Mouse (Mus musculus) heart, postnatal 0 days (tissue): ENCODE results near the gene Traf6. TPM values are rescaled to one million over a fixed set of nuclear protein-coding genes. Genes with fewer than 3 reads are reported as not detected.
A peak's percentile ranks its signal among the peaks of the same experiment; 100 is the strongest.

Experiments used
- ATAC-seq: fragments of 200-750 bp; cut with Nextera tagmentation; 2 replicates; pipeline ENCODE4 v1.8.0; 2017; ENCODE audit warnings: low read depth, moderate number of reproducible peaks, moderate library complexity; ENCODE audit not compliant: insufficient read depth
- DNase-seq: peaks from one replicate; pipeline ENCODE4 v3.0.0-alpha.2; 2016; ENCODE audit warnings: low spot score
- H3K27ac ChIP-seq: fragments of 300-500 bp; sonication (generic); 2 replicates; pipeline ENCODE4 v1.5.1; 2014; ENCODE audit warnings: low read depth, mild to moderate bottlenecking
- H3K27me3 ChIP-seq: fragments of 300-500 bp; sonication (generic); 2 replicates; pipeline ENCODE4 v1.6.1; 2014; ENCODE audit warnings: low read length, mixed read lengths; ENCODE audit not compliant: control insufficient read depth, insufficient read depth
- H3K36me3 ChIP-seq: fragments of 300-500 bp; sonication (generic); replicated peaks from 2 replicates; pipeline ENCODE4 v1.6.1; 2014; ENCODE audit warnings: low read length, mixed read lengths; ENCODE audit not compliant: control insufficient read depth, insufficient read depth
- H3K4me1 ChIP-seq: fragments of 300-500 bp; sonication (generic); 2 replicates; pipeline ENCODE4 v1.6.1; 2014; ENCODE audit warnings: antibody characterized with exemption; ENCODE audit not compliant: control insufficient read depth, insufficient read depth
- H3K4me2 ChIP-seq: fragments of 300-500 bp; sonication (generic); 2 replicates; pipeline ENCODE4 v1.6.1; 2014; ENCODE audit warnings: low read depth, mild to moderate bottlenecking, low read length, moderate library complexity
- H3K4me3 ChIP-seq: fragments of 300-500 bp; sonication (generic); 2 replicates; pipeline ENCODE4 v1.5.1; 2014; ENCODE audit warnings: low read depth, low read length
- H3K9ac ChIP-seq: fragments of 300-500 bp; sonication (generic); replicated peaks from 2 replicates; pipeline ENCODE4 v1.6.1; 2014; ENCODE audit warnings: low read depth, low read length, mixed read lengths
- H3K9me3 ChIP-seq: fragments of 300-500 bp; sonication (generic); replicated peaks from 2 replicates; pipeline ENCODE4 v1.6.1; 2016; ENCODE audit warnings: low read length; ENCODE audit not compliant: control insufficient read depth
- CTCF ChIP-seq: IDR thresholded peaks from 2 replicates; pipeline ENCODE4 v1.5.1; 2016; ENCODE audit warnings: antibody characterized with exemption, control low read depth, low read depth
- EP300 ChIP-seq: IDR thresholded peaks from 2 replicates; pipeline ENCODE4 v1.6.1; 2016; ENCODE audit warnings: antibody characterized with exemption, low read depth
- WGBS: fragments of 180-500 bp; shearing (Covaris S2); extraction: QIAGEN DNeasy Blood & Tissue Kit; methylation state at CpG from one replicate; pipeline ENCODE4 v1.1.7; 2014; 5-methylcytosine and 5-hydroxymethylcytosine counted together
- polyA plus RNA-seq: library from polyadenylated mRNA; unstranded; fragments of >200 nt; fragmentation: Nextera tagmentation; extraction: Ambion mirVana; gene quantifications from 2 replicates; pipeline ENCODE4 v1.2.1, GENCODE M21; 2015
- total RNA-seq: library from RNA; depleted of rRNA; stranded (reverse); fragments of >200 nt; gene quantifications from 2 replicates; pipeline ENCODE4 v1.2.3, GENCODE M21; 2014; ENCODE audit warnings: low replicate concordance

The Traf6 gene
- total and polyA plus RNA-seq, 2 experiments from 2014 or later: 3.3 to 13.9 TPM

DNA sequence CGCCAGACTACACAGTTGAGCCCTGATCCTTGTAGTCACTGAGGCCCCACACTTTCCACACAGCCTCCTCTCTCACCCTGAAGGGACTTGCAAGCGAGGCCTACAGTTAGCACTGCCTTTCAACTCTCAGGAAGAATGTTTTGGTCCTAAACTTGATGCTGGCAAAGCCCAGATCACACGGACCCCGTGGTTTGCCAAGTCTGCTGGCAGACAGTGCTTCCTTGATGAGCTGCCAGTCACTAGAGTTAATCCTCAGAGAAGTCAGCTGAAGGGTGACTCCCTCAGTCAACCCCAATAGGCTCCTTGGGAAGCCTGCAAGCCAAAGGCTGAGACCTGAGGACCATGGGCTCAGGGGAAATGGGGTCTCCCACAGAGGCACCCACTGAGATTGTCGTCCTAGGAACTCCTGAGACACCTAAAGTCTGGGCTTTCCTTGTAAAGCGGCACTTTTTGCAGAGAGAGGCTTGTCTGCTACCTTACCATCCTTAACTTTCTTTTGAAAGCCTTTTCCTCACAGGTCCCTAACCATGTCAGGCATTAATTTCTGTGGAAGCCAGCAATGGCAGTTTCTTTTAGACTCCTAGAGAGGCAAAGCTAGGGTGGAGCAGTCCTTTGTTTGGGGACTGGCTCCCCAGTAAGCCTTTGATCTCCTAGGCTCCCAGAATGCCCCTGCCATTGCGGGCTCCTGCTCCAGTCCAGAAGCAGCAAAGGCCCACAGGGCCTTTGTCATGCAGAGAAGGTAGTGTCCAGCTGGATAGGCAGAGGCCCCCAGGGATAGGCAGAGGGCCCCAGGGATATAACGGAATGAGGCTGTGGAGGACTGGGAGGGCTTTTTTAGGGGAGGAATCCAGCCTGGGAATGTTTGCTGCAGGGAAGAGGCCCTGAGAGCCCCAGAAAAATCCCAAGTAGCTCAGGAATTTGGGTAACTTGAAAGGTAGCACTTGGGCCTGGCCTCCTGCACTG, 44.4 kb downstream of the Traf6 start:
- Histone ChIP-seq H3K9ac (no peak overlapping the region), H3K27me3 (no peaks in the 10 kb centered on the region), H3K36me3 (no peaks in the 10 kb centered on the region), H3K9me3 (no peaks in the 10 kb centered on the region), H3K4me3 (no peak overlapping the region), H3K4me2 (no peak overlapping the region), H3K4me1 (peaks cover 9% of the 10 kb centered on the region; the same call in 1 of the 2 replicates), H3K27ac (no peak overlapping the region; the same call in 1 of the 2 replicates)
- TF ChIP-seq EP300: no peak
- no peak for TF ChIP-seq CTCF
- DNase-seq: no peak
- WGBS: 42% methylated on average over 8 of the region's 8 CpGs
- ATAC-seq: peak; percentile 66

DNA sequence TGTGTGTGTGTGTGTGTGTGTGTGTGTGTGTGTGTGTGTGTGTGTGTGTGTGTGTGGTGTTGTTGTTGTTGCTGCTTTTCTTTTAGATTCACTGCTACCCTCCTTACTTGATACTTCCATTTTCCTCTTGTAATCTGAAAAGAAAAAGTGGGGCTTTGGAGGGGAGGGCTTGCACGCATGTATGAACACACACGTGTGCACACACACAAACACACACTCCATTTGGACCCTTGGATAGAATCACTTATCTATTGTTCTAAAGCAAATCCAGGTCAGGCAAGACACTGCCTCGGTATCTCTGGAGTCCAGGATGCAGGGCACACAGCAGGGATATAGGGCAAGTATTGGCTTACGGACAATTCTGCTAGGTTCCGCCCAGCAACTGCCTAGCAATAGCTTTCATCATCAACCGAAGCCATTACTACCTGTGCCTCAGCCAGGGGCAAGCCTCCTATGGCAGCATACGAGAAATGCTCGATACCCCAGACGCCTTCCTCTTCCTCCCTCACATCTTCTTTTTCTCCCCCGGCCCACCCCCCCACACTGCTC, 45.2 kb downstream of the Traf6 start:
- TF ChIP-seq EP300: no peak
- TF ChIP-seq CTCF: no peak
- Histone ChIP-seq H3K4me2 (no peak overlapping the region), H3K4me1 (peaks cover 9% of the 10 kb centered on the region; the same call in 1 of the 2 replicates), H3K36me3 (no peaks in the 10 kb centered on the region), H3K9me3 (no peaks in the 10 kb centered on the region), H3K27ac (no peak overlapping the region), H3K27me3 (no peaks in the 10 kb centered on the region), H3K9ac (no peak overlapping the region), H3K4me3 (no peak overlapping the region)
- DNase-seq: peak; percentile 8
- WGBS: 66% methylated on average over 10 of the region's 10 CpGs
- ATAC-seq: no peak

DNA sequence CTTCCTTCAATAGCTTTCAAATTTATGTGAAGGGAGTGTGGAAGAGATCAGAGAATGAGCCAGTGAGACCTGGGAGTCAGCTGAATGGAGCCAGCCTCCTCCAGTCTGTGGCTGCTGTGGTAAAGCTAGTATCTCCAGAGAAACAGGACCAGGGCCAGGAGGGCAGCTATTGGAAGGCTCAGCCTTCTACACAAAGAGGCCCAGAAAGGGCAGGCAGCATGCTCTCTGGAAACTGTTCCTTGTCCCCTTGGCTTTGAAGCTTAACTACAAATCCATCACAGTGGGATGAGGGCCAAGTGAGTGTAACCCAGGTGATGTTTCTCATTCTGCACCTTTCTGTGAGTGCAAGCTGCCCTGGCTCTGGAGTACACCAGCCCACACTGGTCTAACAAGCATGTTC, 49.6 kb downstream of the Traf6 start:
- Histone ChIP-seq H3K36me3 (no peaks in the 10 kb centered on the region), H3K4me1 (peaks cover 8% of the 10 kb centered on the region; the same call in 1 of the 2 replicates), H3K27me3 (no peaks in the 10 kb centered on the region), H3K27ac (no peak overlapping the region), H3K9me3 (no peaks in the 10 kb centered on the region), H3K4me3 (no peak overlapping the region), H3K4me2 (no peak overlapping the region), H3K9ac (no peak overlapping the region)
- no peak for DNase-seq
- TF ChIP-seq CTCF: no peak
- TF ChIP-seq EP300: no peak
- no peak for ATAC-seq

DNA sequence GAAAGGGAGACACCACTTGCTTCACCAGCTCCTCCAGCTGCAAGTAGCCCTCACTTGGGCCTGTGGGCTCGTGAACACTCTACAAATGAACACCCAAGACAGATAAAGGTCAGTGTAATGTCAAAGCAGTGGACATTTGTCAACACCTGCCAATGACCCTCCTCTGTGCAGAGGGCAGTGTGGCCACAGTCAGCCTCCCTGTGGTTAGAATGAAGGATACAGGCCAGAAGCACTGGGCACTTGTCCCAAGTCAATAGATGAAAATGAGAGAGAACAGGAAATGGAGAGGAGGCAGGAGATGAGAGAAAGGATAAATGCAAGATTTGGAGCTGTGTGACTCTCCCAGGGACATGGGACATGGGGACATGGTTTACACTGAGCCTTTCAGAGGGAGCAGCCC, 51.2 kb downstream of the Traf6 start:
- H3K27me3 ChIP-seq: no peaks in the 10 kb centered on the region
- no peak overlapping the region for H3K9ac ChIP-seq
- ATAC-seq: no peak
- no peak for TF ChIP-seq EP300
- TF ChIP-seq CTCF: no peak
- H3K4me2 ChIP-seq: no peak overlapping the region
- H3K9me3 ChIP-seq: no peaks in the 10 kb centered on the region
- no peak overlapping the region for H3K4me3 ChIP-seq
- no peak for DNase-seq
- no peaks in the 10 kb centered on the region for H3K4me1 ChIP-seq
- WGBS: 25% methylated on average over 1 of the region's 1 CpGs
- no peak overlapping the region for H3K27ac ChIP-seq
- no peaks in the 10 kb centered on the region for H3K36me3 ChIP-seq

DNA sequence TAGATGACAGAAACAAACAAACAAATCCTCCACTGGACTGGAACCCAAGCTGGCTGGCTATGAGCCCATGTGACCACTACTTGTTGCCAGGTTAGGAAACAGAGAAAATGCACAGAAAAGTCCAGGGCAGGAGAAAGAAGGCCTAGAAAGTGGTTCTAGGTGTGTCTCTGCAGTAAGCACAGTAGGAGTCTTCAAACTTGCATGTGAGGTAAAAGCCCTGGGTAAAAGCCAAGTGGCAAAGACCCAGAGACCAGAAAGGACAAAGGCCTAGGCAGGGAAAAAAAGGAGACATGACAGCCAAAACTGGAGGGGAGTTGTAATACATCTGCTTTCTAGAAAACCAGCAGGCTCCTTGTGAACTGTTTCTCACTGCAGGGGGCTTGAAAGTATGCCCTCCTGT, 52.7 kb downstream of the Traf6 start:
- TF ChIP-seq EP300 (no peak), CTCF (no peak)
- H3K4me2 ChIP-seq: no peak overlapping the region
- H3K27me3 ChIP-seq: no peaks in the 10 kb centered on the region
- H3K4me1 ChIP-seq: no peaks in the 10 kb centered on the region
- H3K9me3 ChIP-seq: no peaks in the 10 kb centered on the region
- H3K36me3 ChIP-seq: no peaks in the 10 kb centered on the region
- H3K27ac ChIP-seq: no peak overlapping the region
- no peak overlapping the region for H3K9ac ChIP-seq
- H3K4me3 ChIP-seq: no peak overlapping the region
- ATAC-seq (no peak), DNase-seq (no peak)
